Mouse (Mus musculus) adrenal gland, postnatal 36 days (tissue): ENCODE data around the gene Dync1i1. TPM values are rescaled to one million over a fixed set of nuclear protein-coding genes. Genes with fewer than 3 reads are reported as not detected.
A peak's percentile ranks its signal among the peaks of the same experiment; 100 is the strongest.
"Not testable (repeated sequence)": the region's sequence is repeated elsewhere in the genome, so short reads cannot be mapped to it uniquely, and the experiment has no call there.

Experiments used
- DNase-seq, 2 experiments: peaks; one replicate each; pipeline ENCODE4 v3.0.0; 2021; ENCODE audit warnings: mixed read lengths in 1 of 2
- long read RNA-seq, 2 experiments: library from polyadenylated mRNA; stranded (forward); transcript quantifications; one replicate each; pipeline ENCODE4 v2.0.0; 2021; ENCODE audit warnings: borderline sequencing depth in 2 of 2
- total RNA-seq, 2 experiments: library from RNA; stranded (reverse); gene quantifications; 2 replicates each; pipeline ENCODE4 v1.2.3; 2021

The Dync1i1 gene
- total RNA-seq, result 1 to 10 TPM; 1.1 to 1.8 TPM
- long read RNA-seq, experiment 1, partial matches to known transcripts, result 0 of 5 reads
- long read RNA-seq, experiment 1, other reads (novel, unspliced or antisense), result 1 of 5 reads
- long read RNA-seq, experiment 2, result 0 reads

- DNase-seq, result peak; percentile 48 to 49
These were observed at the start of gene Dync1i1 for GRCm38 (mm10) chr6:5725611-5726236. Gene Dync1i1, plus strand, starts transcription at chr6:5725639.

GRCm38 (mm10) chr6:5679738-5680137 is 45.7 kb upstream of the Dync1i1 start:
- DNase-seq, result no peak

- DNase-seq, result no peak
These were observed 23.6 kb upstream of the Dync1i1 start for GRCm38 (mm10) chr6:5701826-5702225.

DNA sequence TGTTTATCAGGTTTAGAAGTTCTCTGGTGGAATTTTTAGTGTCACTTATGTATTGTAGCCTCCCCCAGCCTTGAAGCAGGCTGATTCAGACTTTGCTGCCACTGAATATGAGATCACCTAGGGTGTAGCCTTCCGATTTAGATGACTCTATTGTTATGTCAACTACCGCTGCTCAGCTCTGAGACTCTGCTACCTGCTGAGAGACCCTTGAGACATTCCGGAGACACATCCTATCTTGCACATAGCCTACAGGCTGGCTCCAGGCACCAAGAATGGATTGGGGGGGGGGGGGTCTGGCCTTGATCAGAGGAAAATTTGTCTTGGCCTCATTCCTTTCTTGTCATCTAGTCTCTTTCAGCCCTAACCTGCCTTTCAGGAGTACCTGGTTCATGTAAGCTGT is 17.5 kb upstream of the Dync1i1 start:
- not testable (repeated sequence) for DNase-seq

DNA sequence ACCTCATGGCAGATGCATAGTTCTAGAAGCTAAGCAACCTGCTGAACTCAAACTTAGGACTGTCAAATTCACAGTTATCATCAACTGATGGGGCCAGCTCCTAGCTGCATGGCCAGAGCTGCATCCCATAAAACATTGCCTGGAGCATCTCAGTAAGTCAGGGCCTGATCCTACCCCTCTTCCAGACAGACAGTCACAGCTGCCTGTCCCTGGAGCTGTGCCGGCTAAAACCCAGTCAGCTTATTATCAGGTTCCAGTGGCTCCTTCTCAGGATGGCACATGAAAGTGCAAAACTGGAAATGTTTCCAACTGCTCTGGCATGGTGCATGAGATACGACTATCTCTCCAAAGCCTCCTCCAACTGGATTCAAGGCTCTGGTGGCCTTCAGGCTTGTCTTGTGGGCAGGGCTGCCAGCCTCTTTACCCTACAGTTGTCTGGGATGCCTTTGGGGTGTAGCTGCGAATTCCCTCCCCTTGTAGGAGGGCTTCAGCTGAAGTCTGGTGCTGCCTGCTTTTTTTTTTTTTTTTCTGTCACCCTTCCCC is 15.3 kb upstream of the Dync1i1 start:
- peak in 1 of 2 experiments; percentile 1 for DNase-seq

DNA sequence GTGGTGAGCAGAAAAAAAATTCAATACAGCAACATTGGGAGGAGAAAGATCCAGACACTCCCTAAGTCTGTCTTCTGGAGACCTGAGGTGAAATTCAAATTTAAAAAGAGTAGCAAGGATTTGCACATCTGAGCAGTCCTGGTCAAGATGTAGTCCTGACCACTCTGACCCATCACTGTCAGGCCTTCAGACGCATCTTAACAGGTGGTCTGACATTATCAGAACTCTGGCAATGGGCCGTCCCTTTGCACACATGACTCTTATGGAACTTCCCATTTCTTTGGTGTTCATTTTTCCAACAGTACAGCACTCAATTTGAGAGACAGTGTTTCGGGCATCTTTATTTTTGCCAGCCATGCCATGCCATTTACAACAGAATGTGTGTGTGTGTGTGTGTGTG is 12.8 kb upstream of the Dync1i1 start:
- DNase-seq, result no peak

GRCm38 (mm10) chr6:5715101-5715618 is 10.3 kb upstream of the Dync1i1 start:
- no peak for DNase-seq

- no peak for DNase-seq
These were observed 6.5 kb upstream of the Dync1i1 start for GRCm38 (mm10) chr6:5718955-5719354.

- DNase-seq, result not testable (repeated sequence)
These were observed 4.7 kb upstream of the Dync1i1 start for GRCm38 (mm10) chr6:5720716-5721115.

GRCm38 (mm10) chr6:5723986-5724385 is 1.5 kb upstream of the Dync1i1 start:
- no peak for DNase-seq

- no peak for DNase-seq
These were observed 815 bp downstream of the Dync1i1 start for GRCm38 (mm10) chr6:5726237-5726670.

- no peak for DNase-seq
These were observed 7.8 kb downstream of the Dync1i1 start for GRCm38 (mm10) chr6:5733217-5733616.

DNA sequence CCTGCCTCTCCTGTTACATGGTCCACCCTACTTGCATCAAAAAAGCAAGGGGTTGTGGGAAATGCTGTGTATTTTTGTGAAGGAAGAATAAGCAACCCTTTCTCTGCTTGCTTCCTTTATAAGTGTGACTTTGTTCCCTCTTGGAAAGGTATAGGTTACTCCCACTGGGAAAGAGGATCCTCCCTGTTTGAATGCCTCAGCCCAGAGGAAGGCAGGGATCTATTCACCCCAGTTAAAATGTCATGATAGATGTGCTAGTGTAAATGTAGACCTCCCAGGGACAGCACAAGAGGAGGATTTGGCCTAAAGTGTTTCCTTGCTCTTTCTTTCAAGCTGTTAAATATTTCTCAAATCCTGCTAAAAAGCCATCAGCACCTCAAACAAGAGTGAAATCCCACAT is 9.0 kb downstream of the Dync1i1 start:
- DNase-seq, result no peak

- DNase-seq, result no peak
These were observed 9.4 kb downstream of the Dync1i1 start for GRCm38 (mm10) chr6:5734862-5735261.

- DNase-seq, result no peak
These were observed 14.3 kb downstream of the Dync1i1 start for GRCm38 (mm10) chr6:5739711-5740110.

DNA sequence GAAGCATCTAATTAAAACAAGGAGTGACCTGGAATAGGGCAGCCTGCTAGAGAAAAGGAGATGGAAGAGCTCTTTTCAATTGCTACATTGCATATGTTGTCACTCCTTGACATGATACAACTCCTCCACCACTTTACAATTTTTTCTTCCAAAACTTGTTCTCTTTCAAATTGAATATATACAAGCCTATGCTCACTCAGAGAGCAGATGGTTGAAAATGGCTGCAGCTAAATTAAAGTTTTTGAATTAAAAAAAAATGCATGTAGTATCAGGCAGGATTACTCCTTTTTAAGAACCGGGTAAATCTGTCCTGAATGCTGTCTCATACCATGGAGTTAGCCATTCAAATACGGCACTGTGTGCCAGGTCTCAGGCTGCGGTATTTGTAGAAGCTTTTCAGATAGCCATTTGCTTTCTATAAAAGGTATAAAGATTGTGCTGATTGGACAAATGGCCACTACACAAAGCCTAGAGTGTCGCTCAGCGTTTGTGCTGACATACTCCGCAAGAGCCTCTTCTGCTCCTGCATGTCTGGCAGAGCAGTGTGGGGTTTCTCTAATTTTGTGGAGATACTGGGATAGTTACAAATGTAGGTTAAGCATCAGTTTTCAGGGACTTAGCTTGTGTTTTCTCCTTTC is 16.1 kb downstream of the Dync1i1 start:
- no peak for DNase-seq

DNA sequence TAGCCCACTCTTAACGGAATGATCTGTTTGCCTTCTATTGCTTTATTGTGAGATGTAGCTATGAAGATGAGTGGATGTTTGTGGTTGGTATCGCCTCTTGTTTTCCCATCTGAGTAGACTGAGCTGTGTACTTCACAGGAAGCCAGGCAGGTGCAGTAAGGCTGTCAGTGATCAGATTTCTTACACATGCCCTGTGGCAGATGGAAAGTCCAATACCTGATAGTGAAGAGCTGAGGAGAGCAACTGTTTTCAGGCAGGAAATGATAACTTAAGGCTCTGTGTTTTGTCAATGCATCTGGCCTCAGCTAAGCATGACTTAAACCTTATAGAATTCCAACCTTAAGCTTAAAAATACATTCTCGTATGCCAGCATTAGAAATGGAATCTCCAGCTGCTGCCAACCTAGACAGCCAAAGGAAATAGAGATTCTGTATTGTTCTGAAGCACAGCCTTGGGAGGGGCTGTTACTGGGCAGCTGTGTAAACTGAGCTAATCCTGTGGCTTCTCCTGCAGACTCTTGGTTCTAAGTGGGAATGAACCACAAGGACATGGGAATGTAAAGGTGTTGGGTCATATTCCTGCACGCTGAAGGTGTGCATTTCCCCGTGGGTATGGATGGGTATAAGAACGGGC is 24.8 kb downstream of the Dync1i1 start:
- no peak for DNase-seq

DNA sequence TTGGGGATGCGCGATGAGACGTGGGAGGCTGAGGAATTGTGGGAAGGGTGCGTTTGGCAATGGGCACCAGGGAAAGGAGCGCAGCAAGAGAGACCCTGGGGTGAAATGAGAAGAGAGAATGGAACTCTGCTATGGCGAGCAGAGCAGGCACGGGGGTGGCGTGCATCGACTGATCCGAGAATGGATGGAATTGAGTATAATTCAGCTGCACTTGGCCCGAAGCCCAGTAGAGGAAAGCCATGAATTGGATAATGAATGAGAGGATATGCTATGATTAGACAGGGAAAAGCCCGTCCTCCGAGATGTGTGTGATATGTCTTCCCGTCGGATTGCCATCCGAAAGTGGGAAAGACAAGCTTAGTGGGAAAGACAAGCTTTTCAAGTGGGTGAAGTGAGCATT is 26.7 kb downstream of the Dync1i1 start:
- DNase-seq, result peak in 1 of 2 experiments; percentile 10

DNA sequence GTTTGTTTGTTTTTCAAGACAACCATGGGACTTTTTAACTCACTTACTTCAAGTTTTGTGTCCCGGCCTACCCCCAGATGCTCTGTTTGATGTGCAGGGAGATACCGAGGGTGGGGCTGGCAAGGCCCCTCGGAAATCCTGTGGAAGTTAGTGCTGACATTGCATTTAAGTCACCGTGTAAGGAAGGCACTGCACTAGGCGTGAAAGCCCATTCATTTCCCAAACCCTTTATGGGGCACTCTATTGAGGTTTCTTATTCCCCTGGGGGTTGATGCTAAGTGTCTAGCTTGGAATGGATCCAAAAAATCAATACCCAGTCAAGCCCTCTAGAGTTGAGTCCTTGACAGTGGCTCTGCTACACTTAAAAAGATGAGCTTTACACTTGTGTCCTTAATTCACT is 27.2 kb downstream of the Dync1i1 start:
- no peak for DNase-seq

DNA sequence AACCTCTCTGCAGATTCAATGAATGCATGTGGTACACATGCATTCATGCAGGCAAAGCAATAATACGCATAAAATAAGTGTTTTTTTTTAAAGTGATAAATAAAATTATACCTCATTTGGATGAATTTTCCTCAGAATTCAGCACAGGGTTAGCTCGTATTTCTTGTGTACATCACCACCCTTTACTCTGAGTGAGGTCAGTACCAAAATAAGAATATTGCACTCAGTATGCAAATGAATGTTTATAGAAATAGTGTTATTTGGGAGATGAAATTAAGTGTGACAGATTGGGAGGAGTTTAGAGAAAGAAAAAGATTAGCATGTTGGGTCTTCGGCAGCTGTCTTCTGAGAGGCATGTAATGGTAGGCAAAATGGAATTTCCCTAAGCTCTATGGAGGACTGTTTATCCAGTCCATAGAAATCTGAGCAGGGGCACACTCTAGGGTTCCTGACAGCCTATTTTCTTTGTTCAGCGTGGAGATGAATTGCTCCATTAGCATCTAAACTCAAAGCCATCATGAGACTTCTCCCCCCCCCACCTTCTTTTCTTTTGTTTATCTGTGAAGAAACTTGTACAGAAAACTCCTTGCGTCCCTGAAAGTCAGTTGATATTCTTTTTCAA is 31.2 kb downstream of the Dync1i1 start:
- no peak for DNase-seq

DNA sequence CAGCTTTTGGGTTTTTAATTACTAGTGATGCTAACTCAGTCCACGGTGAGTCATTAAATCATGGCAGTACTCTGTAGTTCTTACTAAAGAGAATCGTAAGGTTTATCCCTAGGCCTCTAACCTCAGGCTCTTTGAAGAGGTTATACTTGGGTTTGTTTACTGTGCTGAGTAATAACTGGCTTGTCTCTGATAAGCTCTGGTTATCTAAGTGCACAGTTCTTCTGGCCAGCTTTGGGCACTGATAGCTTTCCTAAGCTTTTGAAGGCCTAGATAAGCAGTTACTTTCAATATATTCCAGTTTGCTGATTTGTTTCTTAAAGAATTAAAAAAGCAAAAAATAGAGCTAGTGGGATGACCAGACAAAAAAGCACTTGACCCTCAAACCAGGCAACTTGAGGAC is 37.5 kb downstream of the Dync1i1 start:
- DNase-seq, result no peak

DNA sequence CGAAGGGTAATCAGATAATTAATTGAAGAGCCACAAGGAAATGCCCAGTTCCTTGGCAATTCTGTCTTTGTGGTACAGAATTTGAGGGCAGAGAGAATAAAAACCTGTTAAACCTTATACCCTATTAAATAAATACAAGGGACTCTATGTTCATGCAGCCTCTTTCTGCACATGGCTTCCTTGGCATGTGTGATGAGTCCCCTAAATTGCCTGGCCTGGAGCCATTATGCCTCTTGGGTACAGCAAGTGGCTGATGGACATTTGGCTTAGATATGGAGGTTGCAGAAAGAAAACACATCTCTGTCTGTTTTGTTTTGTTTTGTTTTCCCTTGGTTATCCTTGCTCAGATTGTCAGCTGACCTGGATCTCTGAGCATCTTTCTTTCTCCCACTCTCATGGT is 43.1 kb downstream of the Dync1i1 start:
- DNase-seq, result no peak
